Mouse (Mus musculus) cortical plate, adult 2 months (tissue): ENCODE data around the gene Adgrv1.

Source experiments
- CTCF ChIP-seq: fragments of 200-500 bp; IDR thresholded peaks from 2 replicates; pipeline ENCODE4 v1.5.1; 2011; ENCODE audit warnings: mild to moderate bottlenecking, control low read depth, low read length; ENCODE audit not compliant: insufficient read depth; ENCODE audit errors: extremely low read depth
- POLR2A ChIP-seq: fragments of 200-500 bp; IDR thresholded peaks from 2 replicates; pipeline ENCODE4 v1.6.1; 2011; ENCODE audit warnings: mild to moderate bottlenecking, low read length, control low read depth; ENCODE audit not compliant: insufficient read depth; ENCODE audit errors: extremely low read depth

- TF ChIP-seq POLR2A (no peak), CTCF (no peak)
Observed at GRCm38 (mm10) chr13:81222377-81222776, 410.6 kb downstream of the Adgrv1 start.
